Mouse (Mus musculus) erythroblast, embryonic 14.5 days (primary cell): ENCODE data around the gene Pth1r. TPM values are rescaled to one million over a fixed set of nuclear protein-coding genes. Genes with fewer than 3 reads are reported as not detected.

Source experiments
- H3K27me3 ChIP-seq: 2 replicates; pipeline ENCODE4 v1.6.1; 2012; ENCODE audit warnings: inconsistent platforms; ENCODE audit not compliant: control insufficient read depth
- H3K36me3 ChIP-seq: 2 replicates; pipeline ENCODE4 v1.6.1; 2012; ENCODE audit warnings: mild to moderate bottlenecking, inconsistent platforms; ENCODE audit not compliant: control insufficient read depth
- H3K4me1 ChIP-seq: 2 replicates; pipeline ENCODE4 v1.6.1; 2012; ENCODE audit warnings: inconsistent platforms; ENCODE audit not compliant: control insufficient read depth
- H3K4me3 ChIP-seq: replicated peaks from 2 replicates; pipeline ENCODE3; 2012; ENCODE audit warnings: moderate library complexity, mild to moderate bottlenecking, inconsistent platforms
- H3K9me3 ChIP-seq: 2 replicates; pipeline ENCODE4 v1.6.1; 2012; ENCODE audit warnings: low read length, inconsistent platforms, mixed read lengths; ENCODE audit not compliant: control insufficient read depth
- GATA1 ChIP-seq: IDR thresholded peaks from 2 replicates; pipeline ENCODE4 v1.6.1; 2012; ENCODE audit warnings: low read length, inconsistent platforms, mixed read lengths
- TAL1 ChIP-seq: IDR thresholded peaks from 3 replicates; pipeline ENCODE4 v1.6.1; 2012; ENCODE audit warnings: low read length, inconsistent platforms, mixed read lengths
- polyA plus RNA-seq: library from polyadenylated mRNA; stranded (reverse); fragments of >175 nt; gene quantifications from 2 replicates; pipeline ENCODE4 v1.2.3, GENCODE M21; 2012

The Pth1r gene
- polyA plus RNA-seq, 1 experiment: not detected

DNA sequence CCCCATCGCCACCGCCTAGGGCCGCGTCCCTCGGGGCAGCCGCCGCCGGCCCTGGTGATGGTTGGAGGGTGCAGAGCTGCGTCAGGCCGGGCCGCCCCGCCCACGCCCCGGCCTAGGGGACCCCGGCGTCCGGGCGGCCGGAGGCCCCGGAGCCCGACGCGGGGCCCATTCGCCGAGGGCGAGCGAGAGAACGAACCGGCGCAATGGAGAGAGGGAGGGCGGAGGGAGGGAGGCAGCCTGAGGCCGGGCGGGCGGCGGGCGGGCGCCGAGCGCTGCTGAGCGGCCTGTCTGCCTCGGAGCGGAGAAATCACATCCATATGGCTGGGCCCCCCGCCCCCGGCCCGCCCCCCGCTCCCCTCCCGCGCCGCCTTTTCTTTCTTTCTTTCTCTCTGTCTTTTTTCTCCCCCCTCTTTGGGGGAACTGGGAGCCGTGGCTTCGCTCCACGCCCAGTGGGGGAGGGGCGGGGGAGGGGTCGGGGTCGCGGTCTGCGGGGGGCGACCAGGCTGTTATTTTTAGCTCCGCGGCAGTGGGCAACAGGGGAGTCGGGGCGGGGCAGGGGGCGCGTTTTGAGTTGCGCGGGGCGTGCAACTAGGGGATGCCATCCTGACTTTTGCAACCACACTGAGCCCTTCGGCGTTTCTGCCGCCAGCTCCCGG lies 4.5 kb downstream of the Pth1r start:
- TF ChIP-seq TAL1 (no peak), GATA1 (no peak)
- Histone ChIP-seq H3K27me3 (peaks cover 77% of the 10 kb centered on the region), H3K4me3 (peak overlapping the region; percentile 48), H3K9me3 (peaks cover 2% of the 10 kb centered on the region; the same call in 1 of the 2 replicates), H3K4me1 (peaks cover 2% of the 10 kb centered on the region; the same call in 1 of the 2 replicates), H3K36me3 (no peaks in the 10 kb centered on the region)

- Histone ChIP-seq H3K36me3 (no peaks in the 10 kb centered on the region), H3K4me1 (peaks cover 2% of the 10 kb centered on the region; the same call in 1 of the 2 replicates), H3K27me3 (peaks cover 77% of the 10 kb centered on the region), H3K9me3 (peaks cover 2% of the 10 kb centered on the region; the same call in 1 of the 2 replicates), H3K4me3 (peak within 1 kb of the TSS; percentile 48)
- TF ChIP-seq TAL1 (no peak), GATA1 (no peak)
These were observed 5.1 kb downstream of the Pth1r start, which contains the start of gene Myl3 for GRCm38 (mm10) chr9:110741711-110742294. TSS of gene Myl3 (plus strand) at chr9:110741861.

GRCm38 (mm10) chr9:110739961-110740360 lies 7.0 kb downstream of the Pth1r start:
- Histone ChIP-seq H3K4me3 (no peak overlapping the region), H3K27me3 (peaks cover 72% of the 10 kb centered on the region), H3K4me1 (peaks cover 2% of the 10 kb centered on the region; the same call in 1 of the 2 replicates), H3K9me3 (peaks cover 2% of the 10 kb centered on the region; the same call in 1 of the 2 replicates), H3K36me3 (no peaks in the 10 kb centered on the region)
- no peak for TF ChIP-seq TAL1
- TF ChIP-seq GATA1: no peak

DNA sequence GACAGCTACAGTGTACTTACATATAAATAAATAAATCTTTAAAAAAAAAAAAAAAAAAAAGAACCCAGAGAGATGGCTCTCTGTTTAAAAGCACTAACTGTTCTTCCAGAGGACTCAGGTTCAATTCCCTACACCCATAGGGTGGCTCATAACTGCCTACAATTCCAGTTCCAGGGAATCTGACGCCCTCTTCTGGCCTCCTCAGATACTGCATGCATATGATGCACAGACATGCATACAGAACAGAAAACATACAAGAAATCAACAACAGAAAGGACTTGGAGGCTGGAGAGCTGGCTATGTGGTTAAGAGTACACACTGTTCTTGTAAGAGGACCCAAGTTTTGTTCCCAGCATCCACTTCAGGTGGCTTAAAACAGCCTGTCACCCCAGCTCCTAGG lies 8.9 kb downstream of the Pth1r start:
- TF ChIP-seq TAL1 (no peak), GATA1 (no peak)
- Histone ChIP-seq H3K36me3 (no peaks in the 10 kb centered on the region), H3K4me1 (peaks cover 6% of the 10 kb centered on the region), H3K9me3 (no peaks in the 10 kb centered on the region), H3K4me3 (no peak overlapping the region), H3K27me3 (peaks cover 68% of the 10 kb centered on the region)

DNA sequence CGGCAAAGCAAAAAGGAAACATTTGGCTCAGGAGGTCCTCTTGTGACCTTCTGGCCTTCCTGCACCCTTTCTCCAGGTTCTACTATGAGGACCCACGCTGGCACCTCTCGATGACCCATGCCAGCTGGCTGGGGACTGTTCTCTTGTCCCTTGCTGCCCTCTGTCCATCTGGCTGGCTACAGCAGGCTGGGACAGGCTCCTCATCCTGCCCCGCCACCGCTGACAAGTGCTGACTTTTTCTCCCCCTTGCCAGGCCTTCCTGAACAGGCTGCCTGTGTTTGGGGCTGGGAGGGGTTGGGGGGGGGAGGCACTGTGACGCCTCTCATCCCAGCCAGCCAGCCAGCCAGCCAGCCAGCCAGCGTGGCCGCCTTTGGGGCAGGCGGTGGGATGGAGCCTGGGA lies 10.6 kb downstream of the Pth1r start:
- Histone ChIP-seq H3K36me3 (no peaks in the 10 kb centered on the region), H3K27me3 (peaks cover 64% of the 10 kb centered on the region), H3K9me3 (no peaks in the 10 kb centered on the region), H3K4me1 (peaks cover 14% of the 10 kb centered on the region), H3K4me3 (no peak overlapping the region)
- TF ChIP-seq GATA1 (no peak), TAL1 (no peak)

- Histone ChIP-seq H3K36me3 (no peaks in the 10 kb centered on the region), H3K9me3 (no peaks in the 10 kb centered on the region), H3K27me3 (peaks cover 55% of the 10 kb centered on the region), H3K4me1 (peaks cover 14% of the 10 kb centered on the region), H3K4me3 (no peak overlapping the region)
- TF ChIP-seq TAL1: no peak
- TF ChIP-seq GATA1: no peak
These were observed 12.8 kb downstream of the Pth1r start for GRCm38 (mm10) chr9:110734154-110734553.

GRCm38 (mm10) chr9:110733102-110733501 lies 13.8 kb downstream of the Pth1r start:
- Histone ChIP-seq H3K27me3 (peaks cover 61% of the 10 kb centered on the region), H3K4me3 (peak overlapping the region; percentile 55), H3K9me3 (no peaks in the 10 kb centered on the region), H3K4me1 (peaks cover 14% of the 10 kb centered on the region), H3K36me3 (no peaks in the 10 kb centered on the region)
- TF ChIP-seq TAL1: no peak
- no peak for TF ChIP-seq GATA1

DNA sequence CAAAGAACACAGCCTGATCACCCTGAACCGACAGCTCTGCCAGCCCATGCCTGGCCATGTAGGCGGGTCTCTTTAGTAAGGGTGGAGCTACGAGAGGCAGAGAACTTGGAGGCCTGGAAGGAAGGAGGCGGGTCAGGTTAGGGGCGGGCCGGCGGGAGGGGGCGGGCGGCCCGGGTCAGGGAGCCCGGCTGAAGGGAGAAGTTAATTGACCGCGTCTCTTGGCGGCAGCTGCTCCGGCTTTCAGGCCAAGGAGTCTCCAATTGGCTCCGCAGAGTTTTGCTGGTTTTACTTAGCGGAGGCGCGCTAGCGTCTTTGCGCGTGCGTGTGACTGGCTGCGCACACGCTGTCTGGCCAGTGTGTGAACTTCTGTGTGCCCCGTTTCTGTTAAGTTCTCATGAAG lies 14.3 kb downstream of the Pth1r start:
- peaks cover 14% of the 10 kb centered on the region for H3K4me1 ChIP-seq
- TF ChIP-seq GATA1 (no peak), TAL1 (no peak)
- peak overlapping the region; percentile 55 for H3K4me3 ChIP-seq
- no peaks in the 10 kb centered on the region for H3K36me3 ChIP-seq
- H3K9me3 ChIP-seq: no peaks in the 10 kb centered on the region
- H3K27me3 ChIP-seq: peaks cover 65% of the 10 kb centered on the region

- H3K4me3 ChIP-seq: no peak overlapping the region
- peaks cover 16% of the 10 kb centered on the region for H3K4me1 ChIP-seq
- H3K27me3 ChIP-seq: peaks cover 73% of the 10 kb centered on the region
- no peaks in the 10 kb centered on the region for H3K9me3 ChIP-seq
- H3K36me3 ChIP-seq: no peaks in the 10 kb centered on the region; the same call in 1 of the 2 replicates
- no peak for TF ChIP-seq TAL1
- no peak for TF ChIP-seq GATA1
These were observed 15.1 kb downstream of the Pth1r start for GRCm38 (mm10) chr9:110731859-110732258.
